Mouse (Mus musculus) forebrain, embryonic 12.5 days (tissue): ENCODE measurements around the gene Actr3b. TPM values are rescaled to one million over a fixed set of nuclear protein-coding genes. Genes with fewer than 3 reads are reported as not detected.

Experiments
- ATAC-seq: fragments of 200-750 bp; cut with Nextera tagmentation; 2 replicates; pipeline ENCODE4 v1.8.0; 2017; ENCODE audit warnings: moderate TSS enrichment; ENCODE audit not compliant: low FRiP score
- H3K27ac ChIP-seq: fragments of 300-500 bp; sonication (generic); 2 replicates; pipeline ENCODE4 v1.5.1; 2016; ENCODE audit warnings: mild to moderate bottlenecking
- H3K27me3 ChIP-seq: fragments of 300-500 bp; sonication (generic); 2 replicates; pipeline ENCODE4 v1.6.1; 2016; ENCODE audit warnings: mild to moderate bottlenecking
- H3K36me3 ChIP-seq: fragments of 300-500 bp; sonication (generic); replicated peaks from 2 replicates; pipeline ENCODE4 v1.6.1; 2016; ENCODE audit warnings: mild to moderate bottlenecking
- H3K4me1 ChIP-seq: fragments of 300-500 bp; sonication (generic); 2 replicates; pipeline ENCODE4 v1.6.1; 2016
- H3K4me2 ChIP-seq: fragments of 300-500 bp; sonication (generic); 2 replicates; pipeline ENCODE4 v1.6.1; 2016; ENCODE audit warnings: mild to moderate bottlenecking, moderate library complexity
- H3K4me3 ChIP-seq: fragments of 300-500 bp; sonication (generic); replicated peaks from 2 replicates; pipeline ENCODE4 v1.5.1; 2016; ENCODE audit warnings: mild to moderate bottlenecking
- H3K9ac ChIP-seq: fragments of 300-500 bp; sonication (generic); 2 replicates; pipeline ENCODE4 v1.6.1; 2016; ENCODE audit warnings: mild to moderate bottlenecking
- H3K9me3 ChIP-seq: fragments of 300-500 bp; sonication (generic); 2 replicates; pipeline ENCODE4 v1.6.1; 2016
- WGBS: fragments of 180-500 bp; shearing (Covaris S2); methylation state at CpG from one replicate; pipeline ENCODE4 v1.1.7; 2016; 5-methylcytosine and 5-hydroxymethylcytosine counted together
- polyA plus RNA-seq: library from polyadenylated mRNA; unstranded; fragments of >200 nt; fragmentation: Nextera tagmentation; extraction: Ambion mirVana; gene quantifications from 2 replicates; pipeline ENCODE4 v1.2.1, GENCODE M21; 2016

Actr3b gene
- polyA plus RNA-seq, 1 experiment from 2014 or later, result 19.5 TPM

- Histone ChIP-seq H3K4me2 (no peak overlapping the region), H3K9ac (no peak overlapping the region), H3K27ac (no peak overlapping the region), H3K36me3 (no peaks in the 10 kb centered on the region), H3K27me3 (no peaks in the 10 kb centered on the region), H3K9me3 (no peaks in the 10 kb centered on the region), H3K4me1 (no peaks in the 10 kb centered on the region), H3K4me3 (no peak overlapping the region)
- ATAC-seq, result no peak
- 77% methylated on average over 6 of the region's 6 CpGs for WGBS
These were observed 41.1 kb downstream of the Actr3b start for GRCm38 (mm10) chr5:25800929-25801328.

GRCm38 (mm10) chr5:25801744-25802143 lies 41.9 kb downstream of the Actr3b start:
- Histone ChIP-seq H3K27me3 (no peaks in the 10 kb centered on the region), H3K4me1 (no peaks in the 10 kb centered on the region), H3K4me2 (no peak overlapping the region), H3K9me3 (no peaks in the 10 kb centered on the region), H3K36me3 (no peaks in the 10 kb centered on the region), H3K9ac (no peak overlapping the region), H3K4me3 (no peak overlapping the region), H3K27ac (no peak overlapping the region)
- WGBS, result 73% methylated on average over 4 of the region's 4 CpGs
- no peak for ATAC-seq

DNA sequence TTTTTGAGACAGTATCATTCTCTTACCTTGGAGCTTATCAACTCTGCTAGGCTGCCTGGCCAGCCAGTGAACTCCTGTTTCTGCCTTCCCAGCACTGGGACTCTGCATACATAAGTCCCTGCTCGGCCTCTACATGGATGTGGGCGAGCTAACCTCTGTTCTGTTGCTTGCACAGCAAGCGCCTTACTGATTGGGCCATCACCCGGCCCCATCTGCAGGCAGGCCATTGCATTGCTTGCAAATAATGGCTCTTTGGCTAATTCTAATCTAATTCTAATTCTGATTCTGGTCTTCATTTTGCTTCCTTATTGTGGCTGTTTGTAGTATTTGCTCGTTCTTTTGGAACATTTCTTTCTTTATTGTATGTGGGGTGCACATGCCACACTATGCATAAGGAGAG lies 44.8 kb downstream of the Actr3b start:
- ATAC-seq, result no peak
- H3K4me2 ChIP-seq, result no peak overlapping the region
- H3K4me1 ChIP-seq, result no peaks in the 10 kb centered on the region
- no peaks in the 10 kb centered on the region for H3K36me3 ChIP-seq
- no peak overlapping the region for H3K27ac ChIP-seq
- H3K9ac ChIP-seq, result no peak overlapping the region
- no peaks in the 10 kb centered on the region for H3K27me3 ChIP-seq
- no peak overlapping the region for H3K4me3 ChIP-seq
- H3K9me3 ChIP-seq, result no peaks in the 10 kb centered on the region
- 70% methylated on average over 5 of the region's 5 CpGs for WGBS

DNA sequence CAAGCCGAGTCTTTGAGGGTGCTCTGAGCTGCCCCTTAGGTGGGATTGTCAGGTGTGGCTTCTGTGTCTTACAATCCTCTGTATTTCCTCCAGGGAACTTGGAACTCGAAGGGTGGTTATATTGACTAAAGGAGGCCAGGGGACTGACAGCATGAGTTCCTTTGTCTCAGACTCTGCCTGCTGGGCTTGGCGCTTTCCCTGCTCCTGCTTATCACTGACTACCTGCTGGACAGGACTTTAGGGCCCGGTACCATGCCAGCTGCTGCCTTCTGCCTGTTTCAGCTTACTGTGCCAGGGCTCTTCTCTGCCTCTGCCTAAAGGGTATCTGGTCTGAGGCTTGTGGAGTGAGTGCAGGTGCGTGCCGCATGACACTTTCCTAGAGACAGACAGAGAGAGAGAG lies 53.1 kb downstream of the Actr3b start:
- H3K9me3 ChIP-seq, result no peaks in the 10 kb centered on the region
- no peaks in the 10 kb centered on the region for H3K4me1 ChIP-seq
- H3K9ac ChIP-seq, result no peak overlapping the region
- ATAC-seq, result no peak
- no peak overlapping the region for H3K27ac ChIP-seq
- WGBS, result 45% methylated on average over 6 of the region's 6 CpGs
- no peaks in the 10 kb centered on the region for H3K36me3 ChIP-seq
- no peak overlapping the region for H3K4me2 ChIP-seq
- no peak overlapping the region for H3K4me3 ChIP-seq
- H3K27me3 ChIP-seq, result no peaks in the 10 kb centered on the region

DNA sequence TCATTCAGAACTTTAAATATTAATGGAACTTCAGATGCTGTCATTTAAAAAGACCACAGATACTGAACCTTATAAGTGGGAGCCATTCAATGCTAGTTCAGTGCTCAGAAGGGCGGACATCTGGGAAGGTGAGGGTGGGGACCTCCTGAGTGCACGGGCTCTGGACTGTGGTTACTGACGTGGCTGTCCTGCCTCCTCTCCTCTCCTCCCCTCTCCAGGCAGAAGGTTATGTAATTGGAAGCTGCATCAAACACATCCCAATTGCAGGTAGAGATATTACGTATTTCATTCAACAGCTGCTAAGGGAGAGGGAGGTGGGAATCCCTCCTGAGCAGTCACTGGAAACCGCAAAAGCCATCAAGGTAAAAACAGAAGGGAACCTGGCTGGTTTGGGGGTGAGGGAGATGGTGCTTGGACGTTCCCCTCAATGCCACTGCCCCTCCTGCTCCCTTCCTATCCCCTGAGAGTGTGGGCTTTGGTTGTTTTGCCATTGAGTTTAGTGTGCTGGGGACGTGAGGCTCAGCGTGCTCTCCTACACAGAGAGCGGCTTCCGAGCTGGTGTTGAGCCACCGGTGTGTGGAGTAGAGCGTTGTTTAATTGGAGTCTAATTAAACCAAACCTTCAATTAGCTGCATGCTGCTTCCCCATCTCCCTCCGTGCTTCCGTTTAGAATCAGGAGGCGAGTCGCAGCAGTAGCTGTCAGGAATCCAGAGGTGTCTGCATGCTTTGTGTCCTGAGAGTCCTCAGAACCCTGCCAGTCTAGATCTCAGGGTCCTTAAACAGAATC lies 69.7 kb downstream of the Actr3b start:
- peak; percentile 76; the same call in 1 of the 2 replicates for ATAC-seq
- H3K9ac ChIP-seq, result no peak overlapping the region
- H3K27ac ChIP-seq, result no peak overlapping the region
- H3K4me1 ChIP-seq, result peaks cover 8% of the 10 kb centered on the region; the same call in 1 of the 2 replicates
- H3K4me3 ChIP-seq, result no peak overlapping the region
- no peaks in the 10 kb centered on the region for H3K27me3 ChIP-seq
- H3K4me2 ChIP-seq, result no peak overlapping the region
- no peaks in the 10 kb centered on the region for H3K36me3 ChIP-seq
- 40% methylated on average over 16 of the region's 16 CpGs for WGBS
- no peaks in the 10 kb centered on the region for H3K9me3 ChIP-seq

DNA sequence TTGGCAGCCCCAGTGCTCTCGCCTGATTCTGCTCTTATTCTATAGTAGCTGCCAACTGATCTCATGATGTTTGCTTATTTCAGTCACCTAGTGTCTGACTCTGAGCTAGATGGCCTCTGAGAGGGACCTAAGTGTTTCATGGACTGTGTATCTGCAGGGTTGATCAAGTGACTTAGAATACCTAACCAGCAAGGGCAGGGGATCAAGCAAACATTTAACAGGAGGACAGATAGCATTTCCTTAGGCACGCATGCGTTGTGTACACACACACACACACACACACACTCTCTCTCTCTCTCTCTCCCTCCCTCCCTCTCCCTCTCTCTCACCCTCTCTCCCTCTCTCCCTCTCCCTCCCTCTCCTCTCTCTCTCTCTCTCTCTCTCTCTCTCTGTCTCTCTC lies 71.0 kb downstream of the Actr3b start:
- no peak overlapping the region for H3K4me3 ChIP-seq
- H3K27ac ChIP-seq, result no peak overlapping the region
- H3K27me3 ChIP-seq, result no peaks in the 10 kb centered on the region
- H3K4me2 ChIP-seq, result no peak overlapping the region
- WGBS, result 72% methylated on average over 3 of the region's 3 CpGs
- no peaks in the 10 kb centered on the region for H3K9me3 ChIP-seq
- no peak overlapping the region for H3K9ac ChIP-seq
- H3K36me3 ChIP-seq, result no peaks in the 10 kb centered on the region
- no peak for ATAC-seq
- peaks cover 8% of the 10 kb centered on the region; the same call in 1 of the 2 replicates for H3K4me1 ChIP-seq

GRCm38 (mm10) chr5:25831624-25832023 lies 71.8 kb downstream of the Actr3b start:
- Histone ChIP-seq H3K4me2 (no peak overlapping the region), H3K9ac (no peak overlapping the region), H3K9me3 (no peaks in the 10 kb centered on the region), H3K4me1 (peaks cover 10% of the 10 kb centered on the region; the same call in 1 of the 2 replicates), H3K4me3 (no peak overlapping the region), H3K27ac (no peak overlapping the region), H3K36me3 (no peaks in the 10 kb centered on the region), H3K27me3 (no peaks in the 10 kb centered on the region)
- peak; percentile 67 for ATAC-seq
- 79% methylated on average over 5 of the region's 5 CpGs for WGBS

GRCm38 (mm10) chr5:25839400-25839799 lies 79.6 kb downstream of the Actr3b start:
- H3K36me3 ChIP-seq, result no peaks in the 10 kb centered on the region
- no peaks in the 10 kb centered on the region for H3K9me3 ChIP-seq
- WGBS, result 34% methylated on average over 4 of the region's 4 CpGs
- H3K4me2 ChIP-seq, result no peak overlapping the region
- H3K4me3 ChIP-seq, result no peak overlapping the region
- H3K4me1 ChIP-seq, result peaks cover 7% of the 10 kb centered on the region; the same call in 1 of the 2 replicates
- H3K27ac ChIP-seq, result no peak overlapping the region
- H3K9ac ChIP-seq, result no peak overlapping the region
- ATAC-seq, result no peak; the same call in 1 of the 2 replicates
- no peaks in the 10 kb centered on the region for H3K27me3 ChIP-seq

- no peaks in the 10 kb centered on the region for H3K27me3 ChIP-seq
- no peak overlapping the region for H3K27ac ChIP-seq
- H3K9me3 ChIP-seq, result no peaks in the 10 kb centered on the region
- H3K9ac ChIP-seq, result no peak overlapping the region
- H3K36me3 ChIP-seq, result no peaks in the 10 kb centered on the region
- H3K4me2 ChIP-seq, result no peak overlapping the region
- no peaks in the 10 kb centered on the region for H3K4me1 ChIP-seq
- 94% methylated on average over 6 of the region's 6 CpGs for WGBS
- no peak overlapping the region for H3K4me3 ChIP-seq
- ATAC-seq, result no peak
These were observed 86.8 kb downstream of the Actr3b start for GRCm38 (mm10) chr5:25846558-25846957.

GRCm38 (mm10) chr5:25847154-25847553 lies 87.4 kb downstream of the Actr3b start:
- H3K4me1 ChIP-seq, result no peaks in the 10 kb centered on the region
- H3K27ac ChIP-seq, result no peak overlapping the region
- no peaks in the 10 kb centered on the region for H3K27me3 ChIP-seq
- no peak overlapping the region for H3K4me2 ChIP-seq
- H3K9me3 ChIP-seq, result no peaks in the 10 kb centered on the region
- no peak overlapping the region for H3K4me3 ChIP-seq
- 90% methylated on average over 7 of the region's 7 CpGs for WGBS
- H3K36me3 ChIP-seq, result no peaks in the 10 kb centered on the region
- H3K9ac ChIP-seq, result no peak overlapping the region
- no peak for ATAC-seq

DNA sequence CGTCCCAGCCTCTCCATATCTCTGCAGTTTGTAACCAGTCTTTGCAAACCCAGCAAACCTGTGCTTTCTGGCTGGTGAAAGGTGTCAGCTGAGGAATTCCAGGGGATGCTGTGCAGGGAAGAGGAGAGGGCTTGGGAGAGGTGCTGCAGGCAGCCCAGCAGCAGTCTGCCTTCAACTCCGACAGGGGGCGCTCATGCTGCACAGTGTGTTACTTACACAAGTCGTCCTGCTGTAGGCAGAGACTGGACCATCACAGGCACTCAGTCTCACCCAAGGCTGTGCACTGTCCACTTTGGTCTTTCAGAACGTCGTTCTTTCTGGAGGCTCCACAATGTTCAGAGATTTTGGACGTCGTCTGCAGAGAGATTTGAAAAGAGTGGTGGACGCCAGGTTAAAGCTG lies 88.3 kb downstream of the Actr3b start:
- no peak overlapping the region for H3K4me3 ChIP-seq
- ATAC-seq, result no peak
- 50% methylated on average over 9 of the region's 9 CpGs for WGBS

DNA sequence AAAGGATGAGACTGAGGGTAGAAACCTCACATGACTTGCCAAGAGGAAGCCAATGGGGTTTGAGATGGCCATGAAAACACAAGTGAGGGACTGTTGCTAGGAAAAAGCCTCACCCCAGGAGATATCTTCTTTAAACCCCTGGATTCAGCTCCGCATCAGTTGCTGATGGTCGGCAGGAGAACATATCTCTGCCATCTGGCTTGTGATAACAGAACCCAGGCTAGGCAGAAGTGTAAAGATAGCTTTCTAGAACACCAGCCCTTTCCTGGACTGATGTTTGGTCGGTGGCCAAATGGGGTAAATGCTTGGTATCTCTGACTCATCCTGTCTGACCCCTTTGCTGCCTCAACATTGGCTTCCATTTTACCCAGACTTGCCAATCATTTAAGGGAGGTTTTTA lies 106.4 kb downstream of the Actr3b start:
- Histone ChIP-seq H3K36me3 (no peaks in the 10 kb centered on the region), H3K27ac (no peak overlapping the region), H3K27me3 (no peaks in the 10 kb centered on the region), H3K4me1 (peaks cover 7% of the 10 kb centered on the region), H3K4me3 (no peak overlapping the region), H3K9me3 (no peaks in the 10 kb centered on the region), H3K4me2 (no peak overlapping the region), H3K9ac (no peak overlapping the region)
- 86% methylated on average over 3 of the region's 3 CpGs for WGBS
- ATAC-seq, result no peak

More for the DNA sequence above, 88.3 kb downstream of the Actr3b start:
- Histone ChIP-seq H3K36me3 (no peaks in the 10 kb centered on the region), H3K4me1 (no peaks in the 10 kb centered on the region), H3K4me2 (no peak overlapping the region), H3K9me3 (no peaks in the 10 kb centered on the region), H3K9ac (no peak overlapping the region), H3K27ac (no peak overlapping the region), H3K27me3 (no peaks in the 10 kb centered on the region)

DNA sequence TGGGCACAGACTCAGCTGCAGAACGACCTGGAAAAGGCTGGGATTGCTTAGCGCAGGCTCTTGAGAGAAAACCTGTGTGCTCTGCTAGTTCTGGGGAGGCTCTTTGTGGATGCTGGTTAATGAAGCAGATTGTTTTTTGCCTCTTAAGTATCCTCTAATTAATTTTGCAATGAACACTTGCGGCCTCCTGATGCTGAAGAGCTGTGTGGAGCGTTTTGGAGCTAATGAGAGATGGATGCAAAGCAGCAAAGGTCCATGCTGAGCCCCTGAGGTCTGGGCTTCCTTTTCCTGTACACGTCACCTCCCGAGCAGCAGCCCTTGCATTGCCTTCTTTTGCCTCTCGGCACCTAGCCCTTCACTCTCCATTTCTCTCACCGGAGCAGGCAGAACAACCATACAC lies 110.1 kb downstream of the Actr3b start:
- no peaks in the 10 kb centered on the region for H3K36me3 ChIP-seq
- no peaks in the 10 kb centered on the region for H3K9me3 ChIP-seq
- no peak; the same call in 1 of the 2 replicates for ATAC-seq
- 56% methylated on average over 8 of the region's 8 CpGs for WGBS
- no peaks in the 10 kb centered on the region for H3K27me3 ChIP-seq
- H3K9ac ChIP-seq, result 0 out of 2 replicates have a peak overlapping the region, but pooled peaks have one; percentile 7
- peaks cover 7% of the 10 kb centered on the region for H3K4me1 ChIP-seq
- no peak overlapping the region; the same call in 1 of the 2 replicates for H3K4me2 ChIP-seq
- H3K27ac ChIP-seq, result peak overlapping the region; percentile 65
- no peak overlapping the region for H3K4me3 ChIP-seq
